ENCODE assay signal across 1 mouse cellular context in the genomic region with DNA sequence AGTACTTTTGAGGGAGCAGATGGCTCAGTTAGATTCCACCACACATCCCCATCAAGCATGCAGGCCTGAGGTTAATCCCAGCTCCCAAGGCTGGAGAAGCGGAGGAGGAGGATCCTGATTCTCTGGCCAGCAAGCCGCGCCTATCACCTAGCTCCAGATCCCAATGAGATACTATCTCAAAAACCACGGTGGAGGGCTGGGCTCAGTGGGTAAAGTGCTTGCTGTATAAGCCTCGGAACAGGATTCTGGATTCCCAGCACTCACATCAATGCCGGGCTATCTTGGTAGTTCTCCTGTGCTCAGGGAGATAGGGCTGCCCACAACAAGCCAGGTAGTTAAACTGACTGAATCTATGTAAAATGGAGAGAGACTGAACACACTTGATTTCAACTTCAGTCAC.
A peak's percentile ranks its signal among the peaks of the same experiment; 100 is the strongest.
TF ChIP-seq lines count a peak whose summit lies in the region.

No protein-coding gene starts in this region.

TF ChIP-seq in MEL, 35 proteins besides CTCF, POLR2A, EP300 and RAD21:
- TF ChIP-seq GATA1 (IDR thresholded peaks at IDR 0.05; ENCODE audit: low read depth, low read length) (no peak), NELFE (IDR thresholded peaks at IDR 0.05; ENCODE audit: low read depth, low read length) (no peak), POLR2AphosphoS2 (IDR thresholded peaks at IDR 0.05; ENCODE audit: low read length) (no peak), MAX (IDR thresholded peaks at IDR 0.05; ENCODE audit: low read length) (no peak), TAL1 (IDR thresholded peaks at IDR 0.05; ENCODE audit: low read length) (0 out of 2 replicates have a peak, but pooled peaks have one; percentile 11)
